Mouse (Mus musculus): ENCODE data around the gene Pwwp2b. TPM values are rescaled to one million over a fixed set of nuclear protein-coding genes. Genes with fewer than 3 reads are reported as not detected.

The Pwwp2b gene
- polyA plus RNA-seq, 1 experiment from 2014 or later, result 13.5 TPM

DNA sequence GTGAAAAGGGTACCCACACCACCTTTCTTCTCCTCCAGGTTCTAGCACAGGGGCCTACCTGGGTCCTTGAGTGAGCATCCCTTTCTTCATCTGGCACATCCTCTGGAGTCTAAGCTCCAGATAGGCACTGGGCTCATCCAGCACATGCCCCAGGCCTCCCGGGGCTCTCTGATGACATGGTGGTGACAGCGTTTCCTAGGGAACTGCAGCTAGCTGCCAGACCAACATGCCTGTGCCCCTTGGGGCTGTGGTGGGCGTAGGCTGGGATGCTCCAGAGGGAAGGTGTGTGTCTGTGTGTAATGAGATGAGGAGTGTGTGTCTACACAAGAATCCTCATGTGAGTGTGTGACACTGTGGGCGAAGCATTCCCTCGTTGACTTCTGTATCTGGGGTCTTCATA, 31.3 kb downstream of the Pwwp2b start:
- no peaks in the 10 kb centered on the region for H3K36me3 ChIP-seq (ENCODE audit: insufficient read depth)
- 72% methylated on average over 5 of the region's 5 CpGs for WGBS
- no peak for DNase-seq
- TF ChIP-seq CTCF (IDR thresholded peaks at IDR 0.05; ENCODE audit: low read depth), result no peak
- H3K4me3 ChIP-seq (ENCODE audit: low read depth, low read length), result no peak overlapping the region
- H3K27ac ChIP-seq (ENCODE audit: low read depth), result no peak overlapping the region
- no peak overlapping the region for H3K9ac ChIP-seq
- H3K4me2 ChIP-seq, result no peak overlapping the region
- ATAC-seq (ENCODE audit: insufficient read depth), result no peak
- no peaks in the 10 kb centered on the region for H3K9me3 ChIP-seq (ENCODE audit: low read depth, low read length)
- peaks cover 4% of the 10 kb centered on the region; the same call in 1 of the 2 replicates for H3K4me1 ChIP-seq (ENCODE audit: insufficient read depth)
- no peaks in the 10 kb centered on the region for H3K27me3 ChIP-seq (ENCODE audit: insufficient read depth, low read length)

DNA sequence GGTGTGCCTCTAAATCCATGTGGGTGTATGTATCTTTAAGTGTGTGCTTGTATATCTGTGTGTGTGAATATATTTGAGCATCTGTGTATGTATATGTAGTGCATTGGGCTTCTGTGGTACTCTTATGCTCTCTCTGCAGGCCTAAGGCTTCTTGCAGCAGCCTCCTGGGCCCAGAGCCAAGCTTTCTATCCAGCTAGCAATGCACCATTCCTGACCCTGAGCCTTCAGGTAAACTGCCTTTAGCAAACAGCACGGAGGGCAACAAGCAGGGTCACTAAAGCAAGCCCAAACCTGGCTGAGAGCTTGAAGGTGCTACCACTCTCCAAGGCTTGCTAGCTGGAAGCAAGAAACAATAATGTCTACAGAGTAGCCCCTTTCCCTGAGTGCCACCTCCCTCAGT, 31.8 kb downstream of the Pwwp2b start:
- H3K27ac ChIP-seq (ENCODE audit: low read depth), result peak overlapping the region; percentile 25; the same call in 1 of the 2 replicates
- WGBS, result 32% methylated on average over 1 of the region's 1 CpGs
- TF ChIP-seq CTCF (IDR thresholded peaks at IDR 0.05; ENCODE audit: low read depth), result no peak

DNA sequence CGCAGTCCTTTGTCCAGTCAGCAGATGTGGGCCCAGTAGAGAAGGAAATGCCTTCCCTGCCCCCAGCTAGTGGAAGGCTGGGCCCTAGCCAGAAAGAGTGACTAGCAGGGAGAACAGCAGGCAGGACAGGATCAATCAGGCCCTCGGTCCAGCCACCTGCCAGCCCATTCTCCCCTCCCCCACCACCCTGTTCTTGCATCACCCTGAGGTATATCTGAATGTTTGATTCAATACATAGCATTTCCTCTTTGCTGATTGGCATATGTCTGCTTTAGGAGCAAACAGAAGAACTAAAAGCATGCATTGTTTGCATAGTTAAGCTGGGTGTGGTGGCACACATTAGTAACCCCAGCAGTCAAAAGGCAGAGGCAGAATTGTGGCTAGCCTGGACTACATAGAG, 32.9 kb downstream of the Pwwp2b start:
- H3K4me1 ChIP-seq (ENCODE audit: insufficient read depth), result peaks cover 4% of the 10 kb centered on the region; the same call in 1 of the 2 replicates
- H3K36me3 ChIP-seq (ENCODE audit: insufficient read depth), result no peaks in the 10 kb centered on the region
- H3K9me3 ChIP-seq (ENCODE audit: low read depth, low read length), result no peaks in the 10 kb centered on the region
- no peak overlapping the region for H3K9ac ChIP-seq
- H3K4me3 ChIP-seq (ENCODE audit: low read depth, low read length), result no peak overlapping the region
- H3K27ac ChIP-seq (ENCODE audit: low read depth), result peak overlapping the region; percentile 25
- DNase-seq, result no peak
- 36% methylated on average over 2 of the region's 2 CpGs for WGBS
- H3K4me2 ChIP-seq, result no peak overlapping the region
- H3K27me3 ChIP-seq (ENCODE audit: insufficient read depth, low read length), result no peaks in the 10 kb centered on the region
- no peak for ATAC-seq (ENCODE audit: insufficient read depth)
- TF ChIP-seq CTCF (IDR thresholded peaks at IDR 0.05; ENCODE audit: low read depth), result no peak

More for the DNA sequence above, 31.8 kb downstream of the Pwwp2b start:
- H3K9me3 ChIP-seq (ENCODE audit: low read depth, low read length), result no peaks in the 10 kb centered on the region
- no peaks in the 10 kb centered on the region for H3K27me3 ChIP-seq (ENCODE audit: insufficient read depth, low read length)
- DNase-seq (no peak), ATAC-seq (ENCODE audit: insufficient read depth) (peak; percentile 21; the same call in 1 of the 2 replicates)
- H3K9ac ChIP-seq, result no peak overlapping the region
- no peak overlapping the region for H3K4me3 ChIP-seq (ENCODE audit: low read depth, low read length)
- no peaks in the 10 kb centered on the region for H3K36me3 ChIP-seq (ENCODE audit: insufficient read depth)
- H3K4me2 ChIP-seq, result no peak overlapping the region
- H3K4me1 ChIP-seq (ENCODE audit: insufficient read depth), result peaks cover 4% of the 10 kb centered on the region; the same call in 1 of the 2 replicates

DNA sequence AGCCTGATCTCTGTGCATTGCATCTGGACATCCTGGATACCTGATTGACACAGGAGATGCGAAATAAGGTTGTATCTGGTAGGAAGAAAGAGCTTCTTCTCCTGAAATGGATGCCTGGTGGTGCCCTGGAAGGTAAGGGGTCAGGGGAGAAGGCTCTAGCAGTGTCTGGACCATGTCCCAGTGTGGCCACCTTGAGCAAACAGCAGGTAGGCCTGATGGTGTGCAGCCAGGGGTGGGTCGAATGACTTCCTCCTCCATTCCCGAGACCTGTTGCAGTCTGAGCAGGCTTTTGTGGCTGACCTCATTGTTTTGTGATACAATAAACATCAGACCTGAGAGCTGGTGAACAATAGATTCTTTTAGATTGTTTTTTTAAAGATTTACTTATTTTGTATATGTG, 33.8 kb downstream of the Pwwp2b start:
- WGBS, result 80% methylated on average over 3 of the region's 3 CpGs
- TF ChIP-seq CTCF (IDR thresholded peaks at IDR 0.05; ENCODE audit: low read depth), result no peak
- no peak overlapping the region for H3K4me2 ChIP-seq
- no peaks in the 10 kb centered on the region for H3K9me3 ChIP-seq (ENCODE audit: low read depth, low read length)
- no peak for ATAC-seq (ENCODE audit: insufficient read depth)
- no peak overlapping the region for H3K27ac ChIP-seq (ENCODE audit: low read depth)
- H3K4me3 ChIP-seq (ENCODE audit: low read depth, low read length), result no peak overlapping the region
- H3K36me3 ChIP-seq (ENCODE audit: insufficient read depth), result no peaks in the 10 kb centered on the region
- H3K27me3 ChIP-seq (ENCODE audit: insufficient read depth, low read length), result no peaks in the 10 kb centered on the region
- H3K4me1 ChIP-seq (ENCODE audit: insufficient read depth), result peaks cover 4% of the 10 kb centered on the region; the same call in 1 of the 2 replicates
- no peak for DNase-seq
- no peak overlapping the region for H3K9ac ChIP-seq

DNA sequence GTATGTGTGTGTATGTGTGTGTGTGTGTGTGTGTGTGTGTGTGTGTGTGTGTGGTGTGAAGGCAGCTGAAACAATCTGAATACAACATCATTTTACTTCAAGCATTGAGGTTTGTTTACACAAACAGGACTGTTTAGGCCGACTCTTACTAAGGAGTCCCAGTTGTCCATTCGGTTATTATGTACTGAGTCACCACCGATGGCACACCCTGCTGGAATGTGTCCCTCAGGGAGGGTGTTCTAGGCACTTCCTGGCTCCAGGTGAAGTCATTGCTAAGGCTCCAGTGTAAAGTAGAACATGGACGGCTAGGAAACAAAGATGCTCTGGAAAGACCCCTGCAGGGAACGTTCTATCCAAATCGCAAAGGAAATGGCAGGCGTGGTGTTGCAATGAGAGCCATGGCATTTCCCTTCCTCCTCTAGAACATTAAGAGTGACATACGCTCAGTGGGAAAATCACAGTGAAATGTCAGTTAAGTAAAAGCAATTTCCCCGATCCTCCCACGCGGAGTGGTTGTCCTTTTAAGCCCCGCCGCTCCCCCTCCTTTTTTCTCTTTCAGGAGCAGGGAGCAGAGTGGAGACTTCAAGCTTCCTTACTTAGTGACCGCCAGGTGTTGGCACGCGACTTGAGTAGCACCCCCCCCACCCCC, 37.1 kb downstream of the Pwwp2b start:
- no peak overlapping the region for H3K4me2 ChIP-seq
- no peaks in the 10 kb centered on the region for H3K9me3 ChIP-seq (ENCODE audit: low read depth, low read length)
- peaks cover 4% of the 10 kb centered on the region; the same call in 1 of the 2 replicates for H3K4me1 ChIP-seq (ENCODE audit: insufficient read depth)
- no peak overlapping the region for H3K9ac ChIP-seq
- no peak overlapping the region for H3K4me3 ChIP-seq (ENCODE audit: low read depth, low read length)
- no peaks in the 10 kb centered on the region for H3K36me3 ChIP-seq (ENCODE audit: insufficient read depth)
- WGBS, result 64% methylated on average over 16 of the region's 16 CpGs
- DNase-seq (no peak), ATAC-seq (ENCODE audit: insufficient read depth) (no peak)
- TF ChIP-seq CTCF (IDR thresholded peaks at IDR 0.05; ENCODE audit: low read depth), result no peak
- no peaks in the 10 kb centered on the region for H3K27me3 ChIP-seq (ENCODE audit: insufficient read depth, low read length)
- H3K27ac ChIP-seq (ENCODE audit: low read depth), result no peak overlapping the region

DNA sequence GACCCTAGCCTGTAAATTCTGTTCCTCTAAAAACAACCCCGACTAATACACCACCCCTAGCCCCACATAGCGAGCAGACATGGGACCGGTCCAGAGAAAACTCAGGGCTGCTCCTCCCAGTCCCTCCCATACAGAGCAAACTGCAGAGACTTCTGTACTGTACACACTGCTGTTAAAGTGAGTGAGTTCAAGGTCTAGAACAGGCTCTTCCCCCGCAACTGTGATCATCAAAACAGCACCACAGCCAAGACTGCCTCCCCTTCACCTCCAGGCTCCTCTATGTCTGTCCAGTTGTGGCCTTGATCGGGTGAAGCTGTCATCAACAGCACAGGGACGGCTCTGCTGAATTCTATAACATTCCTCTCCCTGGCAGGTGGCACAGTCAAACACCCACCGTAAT, 40.3 kb downstream of the Pwwp2b start:
- H3K27me3 ChIP-seq (ENCODE audit: insufficient read depth, low read length), result no peaks in the 10 kb centered on the region
- 70% methylated on average over 7 of the region's 7 CpGs for WGBS
- H3K9me3 ChIP-seq (ENCODE audit: low read depth, low read length), result no peaks in the 10 kb centered on the region
- no peak overlapping the region for H3K4me2 ChIP-seq
- no peak overlapping the region for H3K27ac ChIP-seq (ENCODE audit: low read depth)
- no peaks in the 10 kb centered on the region for H3K36me3 ChIP-seq (ENCODE audit: insufficient read depth)
- no peak for TF ChIP-seq CTCF (IDR thresholded peaks at IDR 0.05; ENCODE audit: low read depth)
- DNase-seq, result no peak
- no peak overlapping the region for H3K4me3 ChIP-seq (ENCODE audit: low read depth, low read length)
- H3K4me1 ChIP-seq (ENCODE audit: insufficient read depth), result no peaks in the 10 kb centered on the region
- ATAC-seq (ENCODE audit: insufficient read depth), result no peak
- H3K9ac ChIP-seq, result no peak overlapping the region

DNA sequence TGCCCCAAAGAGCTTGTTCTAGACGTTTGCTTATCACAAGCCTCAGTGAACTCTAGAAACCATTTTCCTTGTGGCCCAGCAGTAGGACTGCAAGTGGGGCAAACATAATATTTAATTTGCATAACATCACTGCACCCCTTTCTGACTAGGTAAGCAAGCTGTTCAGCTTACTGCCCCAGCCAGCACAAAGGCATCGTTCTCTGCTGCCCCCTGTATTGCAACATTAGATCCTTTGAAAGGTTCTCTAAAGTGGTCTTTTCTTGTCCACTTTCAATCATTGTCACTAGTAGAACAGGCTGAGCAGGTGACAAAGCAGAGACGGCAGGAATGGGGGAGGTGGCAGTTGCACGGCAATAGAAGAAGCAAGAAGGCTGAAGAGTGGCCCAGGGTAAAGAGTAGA, 45.1 kb downstream of the Pwwp2b start:
- DNase-seq, result peak; percentile 59
- 52% methylated on average over 4 of the region's 4 CpGs for WGBS
- no peak overlapping the region for H3K9ac ChIP-seq
- H3K4me2 ChIP-seq, result no peak overlapping the region
- peak; percentile 49 for TF ChIP-seq CTCF (IDR thresholded peaks at IDR 0.05; ENCODE audit: low read depth)
- H3K27me3 ChIP-seq (ENCODE audit: insufficient read depth, low read length), result no peaks in the 10 kb centered on the region
- H3K36me3 ChIP-seq (ENCODE audit: insufficient read depth), result no peaks in the 10 kb centered on the region
- H3K27ac ChIP-seq (ENCODE audit: low read depth), result peak overlapping the region; percentile 71; the same call in 1 of the 2 replicates
- no peaks in the 10 kb centered on the region for H3K9me3 ChIP-seq (ENCODE audit: low read depth, low read length)
- H3K4me1 ChIP-seq (ENCODE audit: insufficient read depth), result peaks cover 18% of the 10 kb centered on the region
- H3K4me3 ChIP-seq (ENCODE audit: low read depth, low read length), result no peak overlapping the region
- ATAC-seq (ENCODE audit: insufficient read depth), result 0 out of 2 replicates have a peak, but pooled peaks have one; percentile 15

Data from lung, embryonic 14.5 days (tissue).